Comparison of ENCODE assay signal across 27 mouse cellular contexts in the genomic region with DNA sequence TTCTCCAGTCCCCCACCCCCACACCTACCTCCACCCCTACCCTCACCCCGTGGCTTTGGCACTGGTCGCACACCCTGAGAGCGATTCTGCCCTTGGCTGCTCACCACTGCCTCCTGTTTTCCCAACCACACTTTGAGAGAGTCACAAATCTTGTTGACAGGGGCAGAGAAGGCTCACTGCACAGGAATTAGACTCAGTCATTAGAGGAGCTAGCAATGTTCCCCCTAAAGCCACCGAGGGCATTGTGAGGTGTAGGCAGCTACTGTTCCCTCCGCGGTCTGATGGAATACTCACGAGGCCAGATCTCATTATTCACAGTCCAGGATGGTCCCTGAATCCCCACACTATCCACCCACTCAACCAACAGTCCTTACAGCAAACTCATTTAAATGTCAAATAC. TPM values are rescaled to one million over a fixed set of nuclear protein-coding genes. Genes with fewer than 3 reads are reported as not detected.
DNase-seq lines count a peak whose midpoint lies in the region; ATAC-seq and TF ChIP-seq lines count a peak whose summit lies in the region.
"Had no signal": no experiment of that assay in that cellular context is flagged by ENCODE, and none has a peak within 500 bp of the region (broad histone marks: within the 10 kb centered on the region; RNA-seq: fewer than 3 reads in every experiment).

No protein-coding gene starts in this region.

- H3K9me3 ChIP-seq in heart, embryonic 10.5 days, result no peaks in the 10 kb centered on the region
- no peaks in the 10 kb centered on the region for H3K9me3 ChIP-seq in kidney, embryonic 16.5 days (ENCODE audit: low read length)
- H3K9me3 ChIP-seq: embryonic facial prominence, embryonic 12.5 days; intestine, embryonic 15.5 days; limb, embryonic 13.5 days; liver, embryonic 12.5 days; midbrain, embryonic 12.5 days had no signal

- peak; percentile 14 for DNase-seq in heart, embryonic 10.5 days (ENCODE audit: low spot score)
- no peak for DNase-seq in heart, adult 8-10 months (ENCODE audit: low spot score)
- DNase-seq in kidney, adult 8-10 months, result no peak
- peak; percentile 69 for DNase-seq in NIH3T3 (ENCODE audit: low read depth)
- DNase-seq in right cerebral cortex, postnatal 14 days, result no peak
- DNase-seq in c-Kit-positive CD71-positive TER-119-positive erythroid progenitor cells, embryonic 14.5 days (ENCODE audit: low spot score), result no peak
- DNase-seq: adrenal gland, adult 2 months; cerebellum, adult 11-12 months; cerebellum, postnatal 10 days; gastrocnemius, postnatal 36 days; layer of hippocampus, adult 9-11 months; lung, adult 2 months; lung, postnatal 14 days had no signal

- H3K4me3 ChIP-seq in heart, embryonic 10.5 days, result no peak overlapping the region
- no peak overlapping the region for H3K4me3 ChIP-seq in kidney, embryonic 16.5 days (ENCODE audit: low read length)
- H3K4me3 ChIP-seq in myocyte, result no peak overlapping the region
- H3K4me3 ChIP-seq: embryonic facial prominence, embryonic 12.5 days; intestine, embryonic 15.5 days; limb, embryonic 13.5 days; liver, embryonic 12.5 days; midbrain, embryonic 12.5 days had no signal

- TF ChIP-seq POLR2A in myocyte (IDR thresholded peaks at IDR 0.05; ENCODE audit: insufficient read length, low read depth), result no peak

- ATAC-seq in kidney, embryonic 16.5 days (ENCODE audit: low FRiP score, low TSS enrichment), result peak; percentile 94
- ATAC-seq: CD4-positive, CD25-positive, alpha-beta regulatory T cell, adult 4 months; intestine, embryonic 15.5 days; liver, embryonic 12.5 days had no signal

- H3K9ac ChIP-seq in kidney, embryonic 16.5 days (replicated peaks; ENCODE audit: low read length), result no peak overlapping the region
- H3K9ac ChIP-seq: embryonic facial prominence, embryonic 12.5 days; hindbrain, embryonic 14.5 days; intestine, embryonic 15.5 days; limb, embryonic 13.5 days; liver, embryonic 12.5 days; midbrain, embryonic 12.5 days had no signal

- peaks cover 8% of the 10 kb centered on the region; the same call in 1 of the 2 replicates for H3K4me1 ChIP-seq in heart, embryonic 10.5 days
- peaks cover 28% of the 10 kb centered on the region for H3K4me1 ChIP-seq in kidney, embryonic 16.5 days (ENCODE audit: insufficient read depth, low read length)
- H3K4me1 ChIP-seq: embryonic facial prominence, embryonic 12.5 days; limb, embryonic 13.5 days; liver, embryonic 12.5 days; midbrain, embryonic 12.5 days had no signal

- no peak overlapping the region for H3K4me2 ChIP-seq in kidney, embryonic 16.5 days (replicated peaks; ENCODE audit: low read depth, low read length)
- peak overlapping the region; percentile 46 for H3K4me2 ChIP-seq in myocyte (ENCODE audit: low read depth)
- H3K4me2 ChIP-seq: embryonic facial prominence, embryonic 12.5 days; hindbrain, embryonic 14.5 days; intestine, embryonic 15.5 days; limb, embryonic 13.5 days; liver, embryonic 12.5 days; midbrain, embryonic 12.5 days had no signal

- H3K79me2 ChIP-seq in myocyte (ENCODE audit: control insufficient read depth, insufficient read depth), result no peaks in the 10 kb centered on the region

- WGBS in heart, embryonic 10.5 days, result 77% methylated on average over 7 of the region's 7 CpGs
- 15% methylated on average over 7 of the region's 7 CpGs for WGBS in kidney, embryonic 16.5 days

- no peaks in the 10 kb centered on the region for H3K36me3 ChIP-seq in heart, embryonic 10.5 days
- H3K36me3 ChIP-seq in kidney, embryonic 16.5 days (ENCODE audit: insufficient read depth, low read length), result no peaks in the 10 kb centered on the region
- H3K36me3 ChIP-seq in myocyte (ENCODE audit: control insufficient read depth, insufficient read depth), result no peaks in the 10 kb centered on the region
- H3K36me3 ChIP-seq: embryonic facial prominence, embryonic 12.5 days; intestine, embryonic 15.5 days; limb, embryonic 13.5 days; liver, embryonic 12.5 days; midbrain, embryonic 12.5 days had no signal

- no peak overlapping the region for H3K27ac ChIP-seq in heart, embryonic 10.5 days
- no peak overlapping the region for H3K27ac ChIP-seq in kidney, embryonic 16.5 days (ENCODE audit: low read length)
- H3K27ac ChIP-seq: embryonic facial prominence, embryonic 12.5 days; hindbrain, embryonic 14.5 days; intestine, embryonic 15.5 days; limb, embryonic 13.5 days; liver, embryonic 12.5 days; midbrain, embryonic 12.5 days had no signal

- no peak overlapping the region for H3ac ChIP-seq in myocyte (ENCODE audit: control insufficient read depth, insufficient read length)

- H3K27me3 ChIP-seq in heart, embryonic 10.5 days (ENCODE audit: insufficient read depth, poor library complexity, severe bottlenecking), result no peaks in the 10 kb centered on the region
- H3K27me3 ChIP-seq in kidney, embryonic 16.5 days (ENCODE audit: insufficient read depth, low read length), result no peaks in the 10 kb centered on the region
- H3K27me3 ChIP-seq in myocyte (ENCODE audit: control insufficient read depth, insufficient read depth, insufficient read length), result no peaks in the 10 kb centered on the region
- H3K27me3 ChIP-seq: embryonic facial prominence, embryonic 12.5 days; intestine, embryonic 15.5 days; limb, embryonic 13.5 days; liver, embryonic 12.5 days; midbrain, embryonic 12.5 days had no signal

TF ChIP-seq in myocyte, 11 proteins besides CTCF, POLR2A, EP300 and RAD21:
- TF ChIP-seq MYOG (IDR thresholded peaks at IDR 0.05; ENCODE audit: control insufficient read depth in 1 of 3, insufficient read depth in 1 of 3, insufficient read length in 2 of 3, low read depth in 2 of 3), result no peak
- no peak for TF ChIP-seq POLR2AphosphoS2 (IDR thresholded peaks at IDR 0.05; ENCODE audit: insufficient read length, low read depth)
- no peak for TF ChIP-seq MAX (IDR thresholded peaks at IDR 0.05; ENCODE audit: low read depth)
- no peak for TF ChIP-seq CEBPB (IDR thresholded peaks at IDR 0.05; ENCODE audit: insufficient read depth, poor library complexity, severe bottlenecking)
- no peak for TF ChIP-seq USF1 (IDR thresholded peaks at IDR 0.05; ENCODE audit: low read depth)
- no peak for TF ChIP-seq SRF (IDR thresholded peaks at IDR 0.05; ENCODE audit: control insufficient read depth, insufficient read length, low read depth)
- TF ChIP-seq TCF3 (IDR thresholded peaks at IDR 0.05; ENCODE audit: insufficient read length, low read depth), result no peak
- no peak for TF ChIP-seq MYOD1 (IDR thresholded peaks at IDR 0.05; ENCODE audit: control insufficient read depth in 1 of 3, insufficient read length in 2 of 3, low read depth in 2 of 3)
- TF ChIP-seq TCF12 (IDR thresholded peaks at IDR 0.05; ENCODE audit: insufficient read depth, poor library complexity, severe bottlenecking), result no peak
- TF ChIP-seq REST (IDR thresholded peaks at IDR 0.05; ENCODE audit: insufficient read depth, insufficient read length), result no peak

RNA-seq across cellular contexts. Expression of a gene that starts 15.4 kb away (rescaled TPM):
- 105 and 111 TPM in 2 replicates for polyA plus RNA-seq in heart, embryonic 10.5 days (2016; fragmentation: Nextera tagmentation; extraction: Ambion mirVana)
- 10 to 100 TPM; 19.6 to 27.6 (median 22.0) TPM for total RNA-seq in heart, adult 8-10 months (2022)
- 67.6 and 69.5 TPM in 2 replicates for polyA plus RNA-seq in kidney, embryonic 16.5 days (2015; fragmentation: Nextera tagmentation; extraction: Ambion mirVana)
- 90.2 TPM for polyA plus RNA-seq in myocyte (2012; fragmentation: generic; extraction: Trizol)

RNA-seq across cellular contexts. Expression of a gene that starts 33.4 kb away (rescaled TPM):
- polyA plus RNA-seq in heart, embryonic 10.5 days (2016; fragmentation: Nextera tagmentation; extraction: Ambion mirVana), result not detected in 2 replicates
- under 1 TPM in 1 of 4 experiments, not detected in 3; 0.81 TPM for total RNA-seq in heart, adult 8-10 months (2022)
- polyA plus RNA-seq in kidney, embryonic 16.5 days (2015; fragmentation: Nextera tagmentation; extraction: Ambion mirVana), result 0.49 and 0.55 TPM in 2 replicates
- polyA plus RNA-seq in myocyte (2012; fragmentation: generic; extraction: Trizol), result 0.12 TPM
- total RNA-seq: adrenal gland, postnatal 4 days; gastrocnemius, adult 18-20 months; gastrocnemius, postnatal 36 days had no signal
- polyA plus RNA-seq: adrenal gland, adult 2 months; embryonic facial prominence, embryonic 12.5 days; forebrain, embryonic 11.5 days; intestine, embryonic 15.5 days; liver, embryonic 12.5 days; midbrain, embryonic 12.5 days had no signal

RNA-seq across cellular contexts. Expression of a gene that starts 35.1 kb away (rescaled TPM):
- 0.55 and 0.73 TPM in 2 replicates for polyA plus RNA-seq in heart, embryonic 10.5 days (2016; fragmentation: Nextera tagmentation; extraction: Ambion mirVana)
- under 1 TPM in 2 of 4 experiments, not detected in 2; 0.44 to 0.57 TPM for total RNA-seq in heart, adult 8-10 months (2022)
- 0.22 and 0.23 TPM in 2 replicates for polyA plus RNA-seq in kidney, embryonic 16.5 days (2015; fragmentation: Nextera tagmentation; extraction: Ambion mirVana)
- 0.05 TPM for polyA plus RNA-seq in myocyte (2012; fragmentation: generic; extraction: Trizol)
- total RNA-seq: adrenal gland, adult 2 months; gastrocnemius, adult 18-20 months; gastrocnemius, postnatal 36 days; left cerebral cortex, adult 18-20 months; left cerebral cortex, postnatal 25 days had no signal
- polyA plus RNA-seq: adrenal gland, adult 2 months; forebrain, embryonic 11.5 days; hindbrain, embryonic 14.5 days; midbrain, embryonic 12.5 days had no signal

Comparison
In these comparisons a context has a peak if more than half of its experiments do, and no peak if none do; other contexts are left out.
1. DNase-seq: peak in heart, embryonic 10.5 days (single experiment) and NIH3T3 (single experiment); none in heart, adult 8-10 months (single experiment), kidney, adult 8-10 months (0 of 2), right cerebral cortex, postnatal 14 days (single experiment) and c-Kit-positive CD71-positive TER-119-positive erythroid progenitor cells, embryonic 14.5 days (single experiment).